Mouse (Mus musculus): ENCODE results near the gene Olfr73.

DNA sequence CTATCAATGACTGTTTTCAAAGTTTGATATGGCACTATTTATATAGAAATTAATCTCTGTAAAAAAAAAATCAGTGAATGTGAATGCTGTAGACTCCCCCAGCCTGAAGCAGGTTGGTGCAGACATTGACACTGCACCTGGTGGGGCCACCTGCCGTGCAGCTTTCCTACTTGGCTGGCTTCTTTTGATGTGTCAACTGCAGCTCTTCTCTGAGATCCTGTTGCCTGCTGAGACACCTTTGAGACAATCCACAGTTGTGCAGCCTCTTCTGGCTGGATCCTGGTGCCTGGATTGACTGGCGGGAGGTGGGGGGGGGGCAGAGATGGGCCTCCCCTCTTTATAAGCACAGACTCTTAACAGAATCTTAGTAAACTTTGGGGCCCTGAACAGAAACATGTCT is 26.1 kb upstream of the Olfr73 start:
- TF ChIP-seq CTCF (IDR thresholded peaks at IDR 0.05; ENCODE audit: control insufficient read depth, insufficient read depth, low read length) (no peak), POLR2A (IDR thresholded peaks at IDR 0.05; ENCODE audit: borderline replicate concordance, control insufficient read depth, low read depth, low read length) (no peak)
